Mouse (Mus musculus) c-Kit-positive CD71-positive TER-119-negative erythroid progenitor cells, embryonic 14.5 days (primary cell): ENCODE measurements around the gene Adarb1.

Source experiments
- DNase-seq: peaks from one replicate; pipeline ENCODE4 v3.0.0-alpha.2; 2013; ENCODE audit warnings: low read depth

Adarb1 gene

GRCm38 (mm10) chr10:77260166-77260875, 157.7 kb downstream of the Adarb1 start:
- no peak for DNase-seq

GRCm38 (mm10) chr10:77258704-77259621, 159.1 kb downstream of the Adarb1 start, which contains the start of gene Pofut2:
TSS of gene Pofut2 (plus strand) at chr10:77259218.
- peak; percentile 95 for DNase-seq

- no peak for DNase-seq
Measured at GRCm38 (mm10) chr10:77258041-77258590, 160.0 kb downstream of the Adarb1 start.

GRCm38 (mm10) chr10:77255676-77256075, 162.4 kb downstream of the Adarb1 start:
- DNase-seq = no peak

- no peak for DNase-seq
Measured at GRCm38 (mm10) chr10:77255231-77255630, 162.8 kb downstream of the Adarb1 start.

- peak; percentile 59 for DNase-seq
Measured at GRCm38 (mm10) chr10:77252790-77253189, 165.3 kb downstream of the Adarb1 start.

GRCm38 (mm10) chr10:77251784-77252539, 166.1 kb downstream of the Adarb1 start:
- DNase-seq = no peak

GRCm38 (mm10) chr10:77251223-77251783, 166.8 kb downstream of the Adarb1 start:
- DNase-seq = no peak

- no peak for DNase-seq
Measured at GRCm38 (mm10) chr10:77247707-77248106, 170.4 kb downstream of the Adarb1 start.

- DNase-seq = no peak
Measured at GRCm38 (mm10) chr10:77247048-77247447, 171.0 kb downstream of the Adarb1 start.

- no peak for DNase-seq
Measured at GRCm38 (mm10) chr10:77244777-77245176, 173.3 kb downstream of the Adarb1 start.

GRCm38 (mm10) chr10:77243572-77244161, 174.4 kb downstream of the Adarb1 start:
- DNase-seq = no peak

GRCm38 (mm10) chr10:77242871-77243270, 175.2 kb downstream of the Adarb1 start:
- DNase-seq = no peak

- no peak for DNase-seq
Measured at GRCm38 (mm10) chr10:77242396-77242795, 175.7 kb downstream of the Adarb1 start.

GRCm38 (mm10) chr10:77240764-77241163, 177.3 kb downstream of the Adarb1 start:
- no peak for DNase-seq
